Mouse (Mus musculus) stomach, embryonic 14.5 days (tissue): ENCODE measurements at regions not wholly inside any gene's neighbourhood (a gene's known extent, or its start where the extent isn't known, plus 50 kb on each side); places are given as distances from the start of the nearest gene placed in this dataset.

Experiments
- ATAC-seq: fragments of 200-750 bp; cut with Nextera tagmentation; 2 replicates; pipeline ENCODE4 v1.8.0; 2017; ENCODE audit warnings: low read depth, moderate TSS enrichment; ENCODE audit not compliant: insufficient number of reproducible peaks, insufficient read depth, low FRiP score
- H3K27ac ChIP-seq: fragments of 300-500 bp; sonication (generic); 2 replicates; pipeline ENCODE4 v1.5.1; 2014; ENCODE audit warnings: mild to moderate bottlenecking, low read length, moderate library complexity, mixed read lengths
- H3K27me3 ChIP-seq: fragments of 300-500 bp; sonication (generic); 2 replicates; pipeline ENCODE4 v1.6.1; 2014; ENCODE audit warnings: low read length, control low read depth, mixed read lengths; ENCODE audit not compliant: control insufficient read depth, insufficient read depth
- H3K36me3 ChIP-seq: fragments of 300-500 bp; sonication (generic); 2 replicates; pipeline ENCODE4 v1.6.1; 2014; ENCODE audit warnings: mild to moderate bottlenecking, control low read depth, low read length, moderate library complexity, mixed read lengths; ENCODE audit not compliant: control insufficient read depth, insufficient read depth
- H3K4me1 ChIP-seq: fragments of 300-500 bp; sonication (generic); 2 replicates; pipeline ENCODE4 v1.6.1; 2014; ENCODE audit warnings: low read length, control low read depth, mixed read lengths; ENCODE audit not compliant: control insufficient read depth, insufficient read depth
- H3K4me2 ChIP-seq: fragments of 300-500 bp; sonication (generic); replicated peaks from 2 replicates; pipeline ENCODE4 v1.6.1; 2014; ENCODE audit warnings: low read depth, low read length, control low read depth
- H3K4me3 ChIP-seq: fragments of 300-500 bp; sonication (generic); 2 replicates; pipeline ENCODE4 v1.5.1; 2014; ENCODE audit warnings: low read depth, low read length, control low read depth
- H3K9ac ChIP-seq: fragments of 300-500 bp; sonication (generic); replicated peaks from 2 replicates; pipeline ENCODE4 v1.6.1; 2014; ENCODE audit warnings: low read depth, mild to moderate bottlenecking, control low read depth, low read length, moderate library complexity, mixed read lengths
- H3K9me3 ChIP-seq: fragments of 300-500 bp; sonication (generic); 2 replicates; pipeline ENCODE4 v1.6.1; 2016; ENCODE audit warnings: low read depth, low read length, control low read depth; ENCODE audit not compliant: control insufficient read depth
- WGBS: fragments of 180-500 bp; shearing (Covaris S2); extraction: QIAGEN DNeasy Blood & Tissue Kit; methylation state at CpG from one replicate; pipeline ENCODE4 v1.1.7; 2014; 5-methylcytosine and 5-hydroxymethylcytosine counted together

DNA sequence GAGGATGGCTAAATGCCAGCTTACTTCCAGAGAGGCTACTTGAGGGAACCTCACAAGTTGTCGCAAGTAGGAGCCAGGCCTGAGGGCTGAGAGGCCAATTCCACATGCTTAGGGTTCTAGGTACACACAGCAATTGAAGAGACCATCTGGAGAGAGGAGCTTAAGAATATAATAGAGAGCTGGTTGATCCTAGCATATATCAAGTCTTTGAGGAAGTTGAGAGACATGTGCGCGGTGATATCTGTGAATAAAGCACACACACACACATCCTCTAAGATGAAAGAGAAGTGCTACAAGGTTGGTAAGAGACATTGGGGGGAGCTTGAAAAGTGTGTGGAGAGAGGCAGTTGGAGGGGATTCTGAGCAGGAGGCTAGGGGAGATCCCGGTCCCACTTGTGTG is 189.5 kb downstream of the Zfp462 start:
- Histone ChIP-seq H3K9ac (no peak overlapping the region), H3K4me3 (no peak overlapping the region), H3K9me3 (no peaks in the 10 kb centered on the region), H3K27me3 (no peaks in the 10 kb centered on the region), H3K36me3 (no peaks in the 10 kb centered on the region), H3K4me2 (no peak overlapping the region), H3K27ac (no peak overlapping the region), H3K4me1 (no peaks in the 10 kb centered on the region)
- no peak for ATAC-seq
- 92% methylated on average over 4 of the region's 4 CpGs for WGBS

DNA sequence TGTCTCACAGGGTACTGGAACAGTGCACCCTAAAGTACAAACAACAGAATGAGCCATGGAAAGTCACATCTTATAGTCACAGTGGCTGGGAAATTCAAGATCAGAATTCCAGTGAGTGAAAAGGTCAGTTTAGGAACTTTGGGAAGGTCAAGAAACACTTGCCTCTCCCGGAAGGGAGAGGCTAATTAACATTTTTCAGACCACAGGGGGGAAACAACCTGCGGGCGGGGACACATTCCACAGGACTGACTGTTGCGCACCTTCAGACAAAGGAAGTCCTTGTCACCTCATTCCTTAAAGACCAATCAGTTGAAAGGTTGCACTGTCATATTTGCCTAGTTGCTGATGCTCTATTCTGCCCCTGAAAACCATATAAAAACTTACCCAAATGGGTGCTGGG is 189.9 kb downstream of the Zfp462 start:
- H3K27me3 ChIP-seq: no peaks in the 10 kb centered on the region
- no peak overlapping the region for H3K27ac ChIP-seq
- 53% methylated on average over 4 of the region's 4 CpGs for WGBS
- H3K9ac ChIP-seq: no peak overlapping the region
- H3K36me3 ChIP-seq: no peaks in the 10 kb centered on the region
- no peaks in the 10 kb centered on the region for H3K4me1 ChIP-seq
- no peak overlapping the region for H3K4me2 ChIP-seq
- H3K9me3 ChIP-seq: no peaks in the 10 kb centered on the region
- ATAC-seq: no peak
- H3K4me3 ChIP-seq: no peak overlapping the region

GRCm38 (mm10) chr4:55136283-55136682 is 191.4 kb downstream of the Zfp462 start:
- 18% methylated on average over 9 of the region's 9 CpGs for WGBS
- no peak overlapping the region for H3K4me2 ChIP-seq
- no peak for ATAC-seq

DNA sequence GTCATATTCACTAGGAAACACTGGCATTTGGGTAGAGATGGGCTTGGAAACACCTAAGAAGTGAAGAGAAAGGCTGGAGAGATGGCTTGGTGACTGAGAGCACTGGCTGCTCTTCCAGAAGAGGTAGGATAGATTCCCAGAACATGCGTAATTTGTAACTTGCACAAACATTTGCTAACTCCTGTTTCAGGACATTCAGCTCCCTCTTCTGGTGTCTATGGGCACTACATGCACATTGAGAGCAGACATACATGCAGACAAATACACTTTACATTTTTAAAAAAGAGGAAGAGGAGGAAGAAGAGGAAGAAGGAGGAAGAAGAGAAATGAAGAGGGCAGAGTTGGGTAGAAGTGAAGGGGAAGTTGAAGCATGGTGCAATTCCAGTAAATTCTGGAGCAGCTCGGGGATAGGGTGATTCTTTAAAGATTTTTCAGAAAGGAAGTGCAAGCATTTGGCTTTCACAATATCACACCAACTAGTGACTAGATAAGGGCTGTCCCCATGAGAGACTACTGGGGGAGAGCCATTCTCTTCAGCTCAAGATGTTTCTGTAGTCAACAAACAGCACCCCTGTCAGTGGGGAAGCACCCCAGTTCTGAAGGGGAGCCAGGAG is 193.0 kb downstream of the Zfp462 start:
- Histone ChIP-seq H3K4me1 (no peaks in the 10 kb centered on the region), H3K36me3 (no peaks in the 10 kb centered on the region), H3K4me3 (no peak overlapping the region), H3K9me3 (no peaks in the 10 kb centered on the region), H3K9ac (no peak overlapping the region), H3K4me2 (no peak overlapping the region), H3K27me3 (no peaks in the 10 kb centered on the region), H3K27ac (no peak overlapping the region)
- WGBS: 88% methylated on average over 2 of the region's 2 CpGs
- no peak for ATAC-seq

More at GRCm38 (mm10) chr4:55136283-55136682, 191.4 kb downstream of the Zfp462 start:
- H3K27me3 ChIP-seq: no peaks in the 10 kb centered on the region
- no peak overlapping the region for H3K27ac ChIP-seq
- H3K9me3 ChIP-seq: no peaks in the 10 kb centered on the region
- no peaks in the 10 kb centered on the region for H3K36me3 ChIP-seq
- no peak overlapping the region for H3K9ac ChIP-seq
- no peak overlapping the region for H3K4me3 ChIP-seq
- no peaks in the 10 kb centered on the region for H3K4me1 ChIP-seq

DNA sequence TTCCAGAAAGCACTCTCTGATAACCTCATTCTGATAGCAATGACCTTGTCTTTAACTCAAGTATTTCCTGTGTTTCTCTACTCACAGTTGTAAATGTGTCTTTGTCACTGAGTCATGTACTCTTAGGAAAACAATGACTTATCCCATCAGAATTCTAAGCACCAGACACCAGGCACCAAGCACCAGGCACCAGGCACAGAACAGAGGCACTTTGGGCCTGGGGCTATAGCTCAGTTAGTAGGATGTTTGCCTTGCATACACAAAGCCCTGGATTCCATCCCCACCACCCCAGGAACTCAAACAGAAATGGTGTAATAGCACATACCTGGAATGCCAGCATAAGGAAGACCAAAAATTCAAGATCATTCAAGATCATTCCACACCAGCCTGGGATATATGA is 196.5 kb downstream of the Zfp462 start:
- no peaks in the 10 kb centered on the region for H3K27me3 ChIP-seq
- no peak overlapping the region for H3K9ac ChIP-seq
- no peaks in the 10 kb centered on the region for H3K36me3 ChIP-seq
- no peaks in the 10 kb centered on the region for H3K4me1 ChIP-seq
- H3K4me3 ChIP-seq: no peak overlapping the region
- no peaks in the 10 kb centered on the region for H3K9me3 ChIP-seq
- no peak overlapping the region for H3K4me2 ChIP-seq
- no peak for ATAC-seq
- no peak overlapping the region for H3K27ac ChIP-seq

GRCm38 (mm10) chr4:55141923-55142732 is 197.3 kb downstream of the Zfp462 start:
- no peak overlapping the region for H3K4me2 ChIP-seq
- H3K4me3 ChIP-seq: no peak overlapping the region
- no peak overlapping the region for H3K9ac ChIP-seq
- no peak for ATAC-seq
- no peaks in the 10 kb centered on the region for H3K36me3 ChIP-seq
- no peak overlapping the region for H3K27ac ChIP-seq
- H3K9me3 ChIP-seq: no peaks in the 10 kb centered on the region
- no peaks in the 10 kb centered on the region for H3K27me3 ChIP-seq
- no peaks in the 10 kb centered on the region for H3K4me1 ChIP-seq
- WGBS: 76% methylated on average over 8 of the region's 8 CpGs

GRCm38 (mm10) chr4:55143400-55143799 is 198.6 kb downstream of the Zfp462 start:
- no peaks in the 10 kb centered on the region for H3K9me3 ChIP-seq
- no peaks in the 10 kb centered on the region for H3K27me3 ChIP-seq
- no peak overlapping the region for H3K9ac ChIP-seq
- H3K27ac ChIP-seq: no peak overlapping the region
- no peak overlapping the region for H3K4me2 ChIP-seq
- H3K4me1 ChIP-seq: no peaks in the 10 kb centered on the region
- H3K4me3 ChIP-seq: no peak overlapping the region
- H3K36me3 ChIP-seq: no peaks in the 10 kb centered on the region
- ATAC-seq: no peak

DNA sequence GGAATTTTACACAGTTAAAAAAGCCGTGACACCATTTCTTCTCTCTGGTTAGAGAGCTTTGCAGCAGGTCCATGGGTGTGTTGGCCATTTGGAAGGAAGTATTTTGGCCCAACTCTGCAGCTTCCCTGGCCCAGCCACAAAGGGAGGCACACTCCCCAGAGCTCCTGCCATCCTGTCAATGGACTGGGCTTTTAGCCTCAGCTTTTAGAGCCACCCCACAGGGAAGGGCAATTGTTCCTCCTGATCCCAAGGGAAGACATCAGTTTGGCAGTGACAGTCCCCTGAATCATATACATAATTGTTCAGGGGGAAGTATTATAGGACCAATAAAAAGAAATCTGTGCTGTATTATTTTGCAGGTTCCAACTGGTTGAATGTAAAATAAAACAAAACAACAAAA is 200.1 kb downstream of the Zfp462 start:
- no peaks in the 10 kb centered on the region for H3K27me3 ChIP-seq
- no peak overlapping the region for H3K27ac ChIP-seq
- ATAC-seq: no peak
- H3K36me3 ChIP-seq: no peaks in the 10 kb centered on the region
- H3K9me3 ChIP-seq: no peaks in the 10 kb centered on the region
- 84% methylated on average over 1 of the region's 1 CpGs for WGBS
- no peak overlapping the region for H3K4me3 ChIP-seq
- H3K4me1 ChIP-seq: no peaks in the 10 kb centered on the region
- H3K9ac ChIP-seq: no peak overlapping the region
- no peak overlapping the region for H3K4me2 ChIP-seq

GRCm38 (mm10) chr4:55145968-55146367 is 201.1 kb downstream of the Zfp462 start:
- Histone ChIP-seq H3K4me2 (no peak overlapping the region), H3K4me3 (no peak overlapping the region), H3K27me3 (no peaks in the 10 kb centered on the region), H3K9me3 (no peaks in the 10 kb centered on the region), H3K4me1 (no peaks in the 10 kb centered on the region), H3K36me3 (no peaks in the 10 kb centered on the region), H3K9ac (no peak overlapping the region), H3K27ac (no peak overlapping the region)
- no peak for ATAC-seq
- WGBS: 60% methylated on average over 8 of the region's 8 CpGs
